Mouse (Mus musculus): ENCODE measurements around the gene Ak7. TPM values are rescaled to one million over a fixed set of nuclear protein-coding genes. Genes with fewer than 3 reads are reported as not detected.

Gene Ak7
- polyA plus RNA-seq, 1 experiment from 2014 or later, result 2.2 TPM

DNA sequence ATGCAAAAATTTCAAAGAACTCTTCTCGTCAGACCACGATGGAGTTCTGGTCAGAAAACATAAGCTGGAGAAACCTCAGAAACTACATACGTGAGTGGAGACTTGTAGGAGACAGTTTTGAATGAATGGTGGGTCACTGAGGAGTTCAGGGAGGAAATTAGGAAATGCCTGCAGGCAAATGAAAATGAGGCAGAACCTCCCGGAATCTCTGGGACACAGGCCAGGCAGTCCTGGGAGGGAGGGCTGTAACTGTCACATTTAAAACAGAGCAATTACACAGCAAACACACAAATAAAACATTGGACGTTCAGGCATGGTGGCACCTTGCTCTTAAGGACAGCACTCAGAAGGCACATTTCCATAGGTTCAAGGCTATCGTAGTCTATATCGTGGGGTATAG lies 69.1 kb downstream of the Ak7 start:
- Histone ChIP-seq H3K4me2 (no peak overlapping the region), H3K9ac (no peak overlapping the region), H3K4me3 (no peak overlapping the region), H3K4me1 (no peaks in the 10 kb centered on the region), H3K9me3 (no peaks in the 10 kb centered on the region), H3K27me3 (replicated peaks) (no peaks in the 10 kb centered on the region), H3K36me3 (replicated peaks) (no peaks in the 10 kb centered on the region), H3K27ac (no peak overlapping the region)
- 88% methylated on average over 7 of the region's 7 CpGs for WGBS
- no peak for ATAC-seq (replicated peaks)

DNA sequence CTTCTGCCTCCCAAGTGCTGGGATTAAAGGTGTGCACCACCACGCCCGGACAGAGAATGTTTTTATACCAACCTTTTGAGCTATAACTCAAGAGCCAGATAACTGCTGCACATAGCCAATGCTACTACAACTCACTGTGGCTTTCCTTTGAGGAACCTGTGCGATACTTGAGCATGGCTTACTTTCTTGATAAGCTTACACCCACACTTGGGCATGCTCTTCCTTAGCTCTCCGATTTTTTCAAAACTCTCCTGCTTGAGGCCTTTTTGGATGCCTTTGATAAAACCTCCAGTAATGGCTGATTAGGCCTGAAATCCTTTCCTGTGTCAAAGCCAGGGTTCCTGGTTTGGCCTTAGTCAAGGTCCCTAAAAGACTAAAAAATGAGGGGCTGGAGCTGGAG lies 71.9 kb downstream of the Ak7 start:
- WGBS, result 97% methylated on average over 4 of the region's 4 CpGs
- Histone ChIP-seq H3K27me3 (replicated peaks) (no peaks in the 10 kb centered on the region), H3K36me3 (replicated peaks) (no peaks in the 10 kb centered on the region), H3K4me1 (no peaks in the 10 kb centered on the region), H3K9ac (no peak overlapping the region), H3K9me3 (no peaks in the 10 kb centered on the region), H3K4me3 (no peak overlapping the region), H3K27ac (no peak overlapping the region), H3K4me2 (no peak overlapping the region)
- ATAC-seq (replicated peaks), result no peak

DNA sequence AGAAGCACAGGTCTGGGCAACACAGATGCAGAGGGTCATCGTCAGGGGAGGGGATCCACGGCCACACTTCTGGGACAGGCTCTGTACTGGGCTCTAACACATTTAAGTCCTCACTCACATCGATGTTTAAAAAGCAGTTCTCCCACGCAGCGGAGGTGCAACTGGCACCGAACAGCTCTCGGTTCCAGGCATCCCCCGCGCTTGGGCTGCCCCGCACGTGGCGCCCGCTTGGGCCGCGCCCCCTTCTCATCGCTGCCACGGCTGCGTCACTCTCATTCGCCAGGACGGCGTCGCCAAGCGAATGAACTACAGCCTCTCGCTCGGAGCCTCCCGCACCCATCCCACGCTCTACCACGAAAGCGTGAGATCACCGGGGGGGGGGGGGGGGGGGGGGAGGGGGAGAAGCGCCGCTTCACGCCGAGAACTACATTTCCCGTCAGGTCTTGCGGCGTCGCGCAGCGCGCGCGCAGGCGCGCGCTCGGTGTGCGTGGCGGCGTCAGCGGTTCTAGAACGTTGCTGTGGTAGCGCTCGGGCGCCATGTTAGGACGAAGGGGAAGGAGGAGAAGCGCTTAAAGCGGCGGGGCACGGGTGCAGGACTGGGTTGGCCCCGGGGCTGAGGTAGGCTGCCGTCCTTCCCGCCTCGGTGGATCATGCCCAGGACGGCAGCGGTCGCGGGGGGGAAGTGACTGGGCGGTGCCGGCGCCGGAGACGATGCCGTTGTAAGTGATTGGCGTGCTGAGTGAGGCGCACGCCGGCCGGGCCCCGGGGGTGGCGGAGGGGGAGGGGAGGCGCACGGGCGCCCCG lies 78.6 kb downstream of the Ak7 start, which contains the start of gene Papola:
TSS of gene Papola (plus strand) at position 499 of the 804 bp plus-strand sequence.
- Histone ChIP-seq H3K27me3 (replicated peaks) (no peaks in the 10 kb centered on the region), H3K9ac (peak within 1 kb of the TSS; percentile 91), H3K4me2 (peak within 1 kb of the TSS; percentile 80), H3K9me3 (no peaks in the 10 kb centered on the region), H3K36me3 (replicated peaks) (no peaks in the 10 kb centered on the region), H3K4me3 (peak within 1 kb of the TSS; percentile 95), H3K4me1 (peaks cover 24% of the 10 kb centered on the region), H3K27ac (peak within 1 kb of the TSS; percentile 98)
- WGBS, result under 1% methylated on average over 57 of the region's 85 CpGs
- peak; percentile 97 for ATAC-seq (replicated peaks)

DNA sequence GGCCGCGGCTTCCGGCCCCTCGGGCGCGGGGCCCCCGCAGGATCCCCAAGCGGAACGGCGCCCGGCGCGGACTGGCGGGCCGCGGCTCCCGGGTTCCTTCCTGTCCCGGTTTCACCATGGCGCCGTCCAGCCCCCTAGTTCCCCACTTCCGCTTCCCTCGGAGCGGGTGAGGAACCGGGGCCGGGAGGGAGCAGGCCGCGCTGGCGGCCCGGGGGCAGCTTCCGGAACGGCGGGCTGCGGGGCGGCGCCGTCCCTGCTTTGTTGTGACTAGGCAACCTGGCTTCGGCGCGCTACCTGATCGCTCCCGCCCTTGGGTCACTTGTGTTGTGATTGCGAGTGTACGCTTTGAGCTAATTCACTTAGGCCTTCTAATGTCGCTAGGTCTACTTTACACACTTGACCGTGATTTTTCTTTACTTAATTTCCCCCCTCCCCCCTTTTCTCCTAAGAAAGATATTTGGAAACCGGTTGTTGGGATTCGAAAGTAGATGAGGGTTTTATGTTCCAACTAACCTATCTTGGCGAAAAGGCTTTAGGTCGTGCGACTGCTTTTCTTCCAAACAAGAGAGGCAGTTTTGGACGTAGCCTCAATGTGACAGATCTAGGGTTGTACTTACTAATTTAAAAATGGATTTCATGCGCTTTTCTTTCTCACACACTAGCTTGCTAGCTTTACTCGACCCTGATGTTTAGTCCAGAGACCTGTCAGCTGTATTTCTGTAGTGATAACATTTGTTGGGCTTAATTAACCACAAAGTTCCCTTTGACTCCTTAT lies 79.4 kb downstream of the Ak7 start:
- WGBS, result under 1% methylated on average over 53 of the region's 53 CpGs
- Histone ChIP-seq H3K9me3 (no peaks in the 10 kb centered on the region), H3K4me1 (peaks cover 24% of the 10 kb centered on the region), H3K27me3 (replicated peaks) (no peaks in the 10 kb centered on the region), H3K27ac (peak overlapping the region; percentile 98), H3K4me3 (peak overlapping the region; percentile 95), H3K4me2 (peak overlapping the region; percentile 80), H3K9ac (peak overlapping the region; percentile 91), H3K36me3 (replicated peaks) (no peaks in the 10 kb centered on the region)
- peak; percentile 71; the same call in 1 of the 2 replicates for ATAC-seq (replicated peaks)

DNA sequence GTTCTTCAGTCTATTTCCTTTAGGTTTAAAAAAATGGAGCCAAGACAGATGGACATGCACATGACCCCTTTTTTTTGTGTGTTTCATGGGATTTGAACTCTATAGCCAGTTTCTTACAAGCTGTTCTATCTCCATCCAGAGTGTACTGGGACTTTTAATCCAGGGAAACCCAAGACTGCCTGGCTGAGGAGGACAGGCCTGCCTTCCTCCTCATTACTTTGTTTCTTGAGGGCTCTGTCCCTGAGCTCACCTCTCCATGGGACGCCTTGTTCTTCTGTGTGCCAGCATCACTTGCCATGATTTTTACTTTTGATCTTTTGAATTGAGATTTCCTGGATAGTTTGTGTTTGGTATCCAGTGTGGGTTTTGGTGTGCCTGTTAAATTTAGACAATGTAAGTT lies 80.3 kb downstream of the Ak7 start:
- no peak for ATAC-seq (replicated peaks)
- 87% methylated on average over 1 of the region's 1 CpGs for WGBS

DNA sequence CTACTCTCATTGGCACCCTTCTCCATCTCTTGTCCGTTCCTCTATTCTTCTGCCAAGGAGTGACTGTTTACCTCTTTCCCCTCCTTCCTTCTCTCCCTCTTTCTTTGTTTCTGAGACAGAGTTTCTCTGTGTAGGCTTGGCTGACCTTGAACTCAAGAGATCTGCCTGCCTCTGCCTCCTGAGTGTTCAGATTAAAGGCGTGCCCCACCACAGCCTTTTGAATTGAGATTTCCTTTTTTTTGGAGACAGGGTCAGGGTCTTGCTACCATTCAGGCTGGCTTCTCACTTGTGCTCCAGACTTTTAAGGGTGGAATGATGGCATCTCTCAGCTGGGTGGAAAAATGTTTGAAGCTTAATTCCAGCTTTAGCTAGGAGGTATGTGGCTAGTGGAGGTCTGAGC lies 81.8 kb downstream of the Ak7 start:
- no peaks in the 10 kb centered on the region for H3K27me3 ChIP-seq (replicated peaks)
- no peaks in the 10 kb centered on the region for H3K9me3 ChIP-seq
- H3K27ac ChIP-seq, result no peak overlapping the region
- H3K36me3 ChIP-seq (replicated peaks), result no peaks in the 10 kb centered on the region
- ATAC-seq (replicated peaks), result no peak
- 99% methylated on average over 2 of the region's 2 CpGs for WGBS
- no peak overlapping the region for H3K4me3 ChIP-seq
- H3K4me2 ChIP-seq, result no peak overlapping the region
- no peak overlapping the region for H3K9ac ChIP-seq
- H3K4me1 ChIP-seq, result peaks cover 24% of the 10 kb centered on the region

More for the DNA sequence above, 80.3 kb downstream of the Ak7 start:
- Histone ChIP-seq H3K9me3 (no peaks in the 10 kb centered on the region), H3K36me3 (replicated peaks) (no peaks in the 10 kb centered on the region), H3K4me2 (peak overlapping the region; percentile 80), H3K4me1 (peaks cover 24% of the 10 kb centered on the region), H3K9ac (peak overlapping the region; percentile 91; the same call in 1 of the 2 replicates), H3K4me3 (peak overlapping the region; percentile 95), H3K27ac (no peak overlapping the region), H3K27me3 (replicated peaks) (no peaks in the 10 kb centered on the region)

DNA sequence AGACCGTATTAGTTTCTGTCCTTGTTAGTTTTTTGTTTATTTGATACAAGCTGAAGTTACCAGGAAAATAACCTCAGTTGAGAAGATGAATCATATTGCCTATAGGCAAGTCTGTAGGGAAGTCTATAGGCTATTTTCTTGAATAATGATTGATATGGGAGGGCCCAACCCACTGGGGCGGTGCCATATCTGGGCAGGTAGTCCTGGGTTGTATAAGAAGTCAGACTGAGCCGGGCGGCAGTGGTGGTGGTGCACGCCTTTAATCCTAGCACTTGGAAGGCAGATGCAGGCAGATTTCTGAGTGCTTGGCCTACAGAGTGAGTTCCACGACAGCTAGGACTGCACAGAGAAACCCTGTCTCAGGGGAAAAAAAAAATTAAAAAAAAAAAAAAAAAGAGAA lies 84.1 kb downstream of the Ak7 start:
- no peaks in the 10 kb centered on the region for H3K27me3 ChIP-seq (replicated peaks)
- H3K4me2 ChIP-seq, result no peak overlapping the region
- no peak overlapping the region for H3K9ac ChIP-seq
- H3K4me1 ChIP-seq, result peaks cover 20% of the 10 kb centered on the region
- no peaks in the 10 kb centered on the region for H3K36me3 ChIP-seq (replicated peaks)
- no peak for ATAC-seq (replicated peaks)
- H3K27ac ChIP-seq, result no peak overlapping the region
- H3K9me3 ChIP-seq, result no peaks in the 10 kb centered on the region
- WGBS, result 92% methylated on average over 6 of the region's 6 CpGs
- H3K4me3 ChIP-seq, result no peak overlapping the region

DNA sequence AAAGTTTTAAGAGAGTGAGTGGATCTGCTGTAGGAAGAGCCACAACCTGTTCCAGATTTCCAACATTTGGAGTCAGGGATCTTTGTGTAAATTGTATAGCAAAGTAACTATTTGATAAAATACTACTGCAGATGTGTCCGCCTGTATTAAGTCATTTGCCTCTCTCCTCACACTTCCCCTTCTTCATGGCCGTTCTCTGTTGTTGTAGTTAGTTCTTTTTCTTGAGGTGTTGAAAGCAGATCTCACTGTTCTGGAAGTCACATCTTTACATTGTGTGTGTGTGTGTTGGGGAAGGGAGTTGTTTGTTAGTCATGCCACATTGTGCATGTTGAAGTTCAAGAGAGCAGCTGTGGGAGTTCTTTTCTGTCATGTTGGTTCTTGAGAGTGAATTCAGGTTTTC lies 89.1 kb downstream of the Ak7 start:
- H3K9me3 ChIP-seq, result no peaks in the 10 kb centered on the region
- no peak overlapping the region for H3K27ac ChIP-seq
- no peaks in the 10 kb centered on the region for H3K4me1 ChIP-seq
- H3K4me3 ChIP-seq, result no peak overlapping the region
- H3K27me3 ChIP-seq (replicated peaks), result no peaks in the 10 kb centered on the region
- H3K36me3 ChIP-seq (replicated peaks), result no peaks in the 10 kb centered on the region
- ATAC-seq (replicated peaks), result no peak
- no peak overlapping the region for H3K9ac ChIP-seq
- H3K4me2 ChIP-seq, result no peak overlapping the region
- 95% methylated on average over 2 of the region's 2 CpGs for WGBS

DNA sequence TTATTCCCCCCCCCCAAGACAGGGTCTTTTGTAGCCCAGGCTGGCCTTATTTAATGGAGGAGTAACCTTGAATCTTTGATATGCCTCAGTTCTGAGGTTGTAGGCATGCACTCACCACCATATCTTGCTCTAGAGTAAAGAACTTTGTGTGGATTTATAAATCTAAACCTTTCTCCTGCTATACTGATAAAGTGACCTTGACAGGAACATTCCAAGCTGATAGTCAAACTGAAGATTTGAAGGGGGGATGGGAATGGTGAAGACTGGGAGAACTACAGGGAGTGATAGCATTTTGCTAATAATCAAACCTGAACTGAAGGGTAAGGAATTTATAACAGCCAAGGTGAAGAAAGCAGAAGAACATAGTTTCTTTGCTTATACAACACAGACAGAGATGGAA lies 92.2 kb downstream of the Ak7 start:
- no peak for ATAC-seq (replicated peaks)
- Histone ChIP-seq H3K4me1 (no peaks in the 10 kb centered on the region), H3K4me3 (no peak overlapping the region), H3K9me3 (no peaks in the 10 kb centered on the region), H3K36me3 (replicated peaks) (no peaks in the 10 kb centered on the region; the same call in 1 of the 2 replicates), H3K27ac (no peak overlapping the region), H3K27me3 (replicated peaks) (no peaks in the 10 kb centered on the region), H3K9ac (no peak overlapping the region), H3K4me2 (no peak overlapping the region)

DNA sequence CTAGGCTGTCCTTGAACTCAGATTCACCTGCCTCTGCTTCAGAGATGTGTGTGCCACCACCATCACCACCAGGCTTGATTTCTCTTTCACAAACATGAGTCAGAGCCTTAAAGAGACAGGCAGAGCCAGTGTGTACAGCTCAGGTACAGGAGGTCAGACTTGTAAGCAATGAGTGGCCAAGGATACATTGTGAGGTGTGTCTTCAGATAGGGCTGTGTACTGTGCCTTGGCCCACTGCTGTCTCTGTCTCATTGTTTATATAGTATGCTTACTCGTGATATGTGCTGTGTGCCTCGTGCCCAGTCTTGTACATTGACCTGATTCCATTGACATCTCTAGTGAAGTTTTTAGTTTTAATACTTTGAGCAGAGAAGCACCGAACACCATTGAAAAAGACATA lies 100.0 kb downstream of the Ak7 start:
- WGBS, result 92% methylated on average over 3 of the region's 3 CpGs
- Histone ChIP-seq H3K4me2 (no peak overlapping the region), H3K9me3 (no peaks in the 10 kb centered on the region), H3K27ac (no peak overlapping the region), H3K4me3 (no peak overlapping the region), H3K36me3 (replicated peaks) (peaks cover 16% of the 10 kb centered on the region; the same call in 1 of the 2 replicates), H3K27me3 (replicated peaks) (no peaks in the 10 kb centered on the region), H3K9ac (no peak overlapping the region), H3K4me1 (no peaks in the 10 kb centered on the region)
- ATAC-seq (replicated peaks), result no peak

DNA sequence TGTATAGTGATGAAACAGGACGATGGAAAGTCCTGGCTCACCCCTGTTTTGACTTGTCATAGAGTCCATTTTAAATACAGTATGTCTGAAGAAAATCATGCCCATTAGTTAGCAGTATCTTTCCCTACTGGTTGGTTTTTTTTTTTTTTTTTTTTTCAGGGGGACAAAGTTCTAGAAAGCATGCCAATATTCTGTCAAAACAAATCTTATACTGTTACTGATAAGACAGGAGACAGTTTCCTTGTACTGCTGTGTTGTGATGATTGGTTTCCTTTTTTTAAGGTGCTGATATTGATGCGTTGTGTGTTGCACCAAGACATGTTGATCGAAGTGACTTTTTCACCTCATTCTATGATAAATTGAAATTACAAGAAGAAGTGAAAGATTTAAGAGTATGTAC lies 100.4 kb downstream of the Ak7 start:
- Histone ChIP-seq H3K27ac (no peak overlapping the region), H3K4me1 (no peaks in the 10 kb centered on the region), H3K9me3 (no peaks in the 10 kb centered on the region), H3K27me3 (replicated peaks) (no peaks in the 10 kb centered on the region), H3K4me2 (no peak overlapping the region), H3K36me3 (replicated peaks) (peaks cover 19% of the 10 kb centered on the region; the same call in 1 of the 2 replicates), H3K4me3 (no peak overlapping the region), H3K9ac (no peak overlapping the region)
- 98% methylated on average over 3 of the region's 3 CpGs for WGBS
- ATAC-seq (replicated peaks), result no peak

DNA sequence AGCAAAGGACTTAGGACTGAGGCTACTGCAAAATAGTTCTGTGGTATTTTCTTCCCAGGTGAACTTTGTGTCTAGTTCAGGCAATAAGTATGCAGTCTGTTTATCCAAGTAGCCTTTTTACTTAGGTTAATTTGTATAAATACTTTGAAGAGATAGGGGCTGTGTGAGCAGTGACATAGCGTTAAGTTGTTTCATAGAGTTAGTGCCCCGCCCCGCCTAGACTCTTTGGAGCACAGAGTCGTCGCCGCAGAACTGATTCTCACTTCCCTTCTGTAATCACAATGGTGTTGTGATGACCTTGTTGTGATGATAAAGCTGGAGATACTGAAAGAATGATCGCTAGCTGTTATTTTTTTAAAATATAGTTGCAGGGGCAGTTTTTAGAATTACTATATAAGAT lies 101.6 kb downstream of the Ak7 start:
- H3K4me3 ChIP-seq, result no peak overlapping the region
- H3K4me1 ChIP-seq, result no peaks in the 10 kb centered on the region
- no peaks in the 10 kb centered on the region for H3K9me3 ChIP-seq
- H3K27ac ChIP-seq, result no peak overlapping the region
- no peak overlapping the region for H3K9ac ChIP-seq
- ATAC-seq (replicated peaks), result no peak
- no peak overlapping the region for H3K4me2 ChIP-seq
- no peaks in the 10 kb centered on the region for H3K27me3 ChIP-seq (replicated peaks)
- 95% methylated on average over 7 of the region's 7 CpGs for WGBS
- peaks cover 19% of the 10 kb centered on the region; the same call in 1 of the 2 replicates for H3K36me3 ChIP-seq (replicated peaks)
